Comparison of ENCODE assay signal across 29 mouse cellular contexts in the genomic region with DNA sequence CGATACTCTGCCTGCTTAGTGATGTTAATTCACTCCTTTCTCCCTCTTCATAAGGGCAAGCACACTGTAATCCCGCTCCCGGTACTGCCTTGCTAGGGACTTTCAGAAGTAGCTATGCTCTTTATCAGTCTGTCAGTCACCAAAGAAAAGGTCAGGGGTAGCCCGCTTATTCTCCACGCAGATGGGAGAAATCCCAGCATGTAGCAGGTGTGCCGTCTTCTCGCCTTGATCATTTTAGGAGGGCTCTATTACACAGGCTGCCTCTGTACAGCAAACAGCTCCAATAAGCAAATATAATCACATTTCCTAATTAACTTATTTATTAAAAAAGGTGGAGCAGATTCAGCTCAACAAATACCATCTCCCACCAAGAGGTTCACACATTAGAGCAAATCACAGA.
A peak's percentile ranks its signal among the peaks of the same experiment; 100 is the strongest.
DNase-seq lines count a peak whose midpoint lies in the region; ATAC-seq lines count a peak whose summit lies in the region.
"Had no signal": no experiment of that assay in that cellular context is flagged by ENCODE, and none has a peak within 500 bp of the region (broad histone marks: within the 10 kb centered on the region; RNA-seq: fewer than 3 reads in every experiment).

No protein-coding gene starts in this region.

- no peak overlapping the region for H3K4me2 ChIP-seq in forebrain, embryonic 13.5 days
- no peak overlapping the region for H3K4me2 ChIP-seq in forebrain, embryonic 11.5 days (ENCODE audit: low read depth, low read length, severe bottlenecking)
- H3K4me2 ChIP-seq in hindbrain, embryonic 13.5 days: no peak overlapping the region
- no peak overlapping the region for H3K4me2 ChIP-seq in hindbrain, embryonic 11.5 days (replicated peaks; ENCODE audit: low read depth, low read length)
- no peak overlapping the region for H3K4me2 ChIP-seq in hindbrain, embryonic 14.5 days (replicated peaks)
- H3K4me2 ChIP-seq: heart, embryonic 13.5 days; limb, embryonic 15.5 days; liver, embryonic 13.5 days; neural tube, embryonic 12.5 days had no signal

- peak; percentile 38; the same call in 1 of the 2 replicates for ATAC-seq in forebrain, embryonic 13.5 days
- ATAC-seq in forebrain, embryonic 11.5 days (replicated peaks; ENCODE audit: low FRiP score): no peak
- ATAC-seq in hindbrain, embryonic 13.5 days (ENCODE audit: low FRiP score): no peak
- no peak for ATAC-seq in hindbrain, embryonic 11.5 days (ENCODE audit: low FRiP score)
- ATAC-seq in hindbrain, embryonic 14.5 days (ENCODE audit: low FRiP score): 0 out of 2 replicates have a peak, but pooled peaks have one; percentile 12
- ATAC-seq: lung, postnatal 0 days had no signal

- no peaks in the 10 kb centered on the region for H3K27me3 ChIP-seq in forebrain, embryonic 13.5 days
- no peaks in the 10 kb centered on the region for H3K27me3 ChIP-seq in forebrain, embryonic 11.5 days (ENCODE audit: control insufficient read depth, insufficient read depth, low read length)
- H3K27me3 ChIP-seq in hindbrain, embryonic 13.5 days: peaks cover 8% of the 10 kb centered on the region; the same call in 1 of the 2 replicates
- H3K27me3 ChIP-seq in hindbrain, embryonic 11.5 days (ENCODE audit: control insufficient read depth, insufficient read depth, low read length): no peaks in the 10 kb centered on the region
- H3K27me3 ChIP-seq in hindbrain, embryonic 14.5 days (ENCODE audit: control insufficient read depth, insufficient read depth, low read length): no peaks in the 10 kb centered on the region
- H3K27me3 ChIP-seq: heart, embryonic 13.5 days; limb, embryonic 15.5 days; liver, embryonic 13.5 days; megakaryocyte, embryonic 14.5 days; neural tube, embryonic 12.5 days had no signal

- no peak for DNase-seq in forebrain, embryonic 11.5 days (ENCODE audit: low spot score)
- DNase-seq in hindbrain, embryonic 11.5 days (ENCODE audit: low spot score): no peak
- DNase-seq in hindbrain, embryonic 14.5 days (ENCODE audit: low spot score): no peak
- DNase-seq in retina, embryonic 14.5 days (ENCODE audit: low spot score): peak; percentile 41
- no peak for DNase-seq in thymus, postnatal 25 days
- DNase-seq: adrenal gland, postnatal 10 days; cerebellum, adult 11 months; cerebellum, adult 9-10 months; cerebellum, postnatal 36 days; gastrocnemius, adult 2 months; gastrocnemius, postnatal 36 days; heart, adult 18-20 months; heart, postnatal 10 days; kidney, adult 18-20 months; kidney, postnatal 36 days; liver, embryonic 13.5 days; lung, adult 18-20 months; lung, postnatal 4 days; thymus, adult 2 months; thymus, postnatal 4 days had no signal

- no peaks in the 10 kb centered on the region for H3K36me3 ChIP-seq in forebrain, embryonic 13.5 days (ENCODE audit: poor library complexity, severe bottlenecking)
- no peaks in the 10 kb centered on the region for H3K36me3 ChIP-seq in forebrain, embryonic 11.5 days (ENCODE audit: control insufficient read depth, insufficient read depth, low read length)
- H3K36me3 ChIP-seq in hindbrain, embryonic 13.5 days: no peaks in the 10 kb centered on the region
- H3K36me3 ChIP-seq in hindbrain, embryonic 11.5 days (ENCODE audit: control insufficient read depth, insufficient read depth, low read length): no peaks in the 10 kb centered on the region
- H3K36me3 ChIP-seq in hindbrain, embryonic 14.5 days (replicated peaks; ENCODE audit: control insufficient read depth, insufficient read depth): no peaks in the 10 kb centered on the region
- H3K36me3 ChIP-seq: G1E; heart, embryonic 13.5 days; limb, embryonic 10.5 days; limb, embryonic 15.5 days; liver, embryonic 13.5 days; neural tube, embryonic 12.5 days had no signal

- H3K9ac ChIP-seq in forebrain, embryonic 13.5 days: no peak overlapping the region
- no peak overlapping the region for H3K9ac ChIP-seq in forebrain, embryonic 11.5 days (ENCODE audit: low read length)
- no peak overlapping the region for H3K9ac ChIP-seq in hindbrain, embryonic 13.5 days
- no peak overlapping the region for H3K9ac ChIP-seq in hindbrain, embryonic 11.5 days (ENCODE audit: low read depth, low read length)
- H3K9ac ChIP-seq in hindbrain, embryonic 14.5 days: no peak overlapping the region
- H3K9ac ChIP-seq: heart, embryonic 13.5 days; limb, embryonic 15.5 days; liver, embryonic 13.5 days; neural tube, embryonic 12.5 days had no signal

- 10% methylated on average over 7 of the region's 7 CpGs for WGBS in forebrain, embryonic 13.5 days
- WGBS in forebrain, embryonic 11.5 days: 31% methylated on average over 7 of the region's 7 CpGs
- 18% methylated on average over 7 of the region's 7 CpGs for WGBS in hindbrain, embryonic 13.5 days
- WGBS in hindbrain, embryonic 11.5 days: 36% methylated on average over 7 of the region's 7 CpGs
- WGBS in hindbrain, embryonic 14.5 days: 20% methylated on average over 7 of the region's 7 CpGs

- H3K4me1 ChIP-seq in forebrain, embryonic 13.5 days: peaks cover 37% of the 10 kb centered on the region
- H3K4me1 ChIP-seq in forebrain, embryonic 11.5 days (replicated peaks; ENCODE audit: control insufficient read depth, insufficient read depth, low read length): peaks cover 9% of the 10 kb centered on the region; the same call in 1 of the 2 replicates
- peaks cover 34% of the 10 kb centered on the region for H3K4me1 ChIP-seq in hindbrain, embryonic 13.5 days (replicated peaks)
- H3K4me1 ChIP-seq in hindbrain, embryonic 11.5 days (replicated peaks; ENCODE audit: control insufficient read depth, insufficient read depth, low read length): peaks cover 8% of the 10 kb centered on the region; the same call in 1 of the 2 replicates
- peaks cover 26% of the 10 kb centered on the region for H3K4me1 ChIP-seq in hindbrain, embryonic 14.5 days (replicated peaks; ENCODE audit: control insufficient read depth, insufficient read depth, low read length)
- H3K4me1 ChIP-seq: liver, embryonic 13.5 days; megakaryocyte, embryonic 14.5 days had no signal

- peak overlapping the region; percentile 40; the same call in 1 of the 2 replicates for H3K27ac ChIP-seq in forebrain, embryonic 13.5 days
- no peak overlapping the region for H3K27ac ChIP-seq in forebrain, embryonic 11.5 days (ENCODE audit: low read depth, low read length)
- H3K27ac ChIP-seq in hindbrain, embryonic 13.5 days: 0 out of 2 replicates have a peak overlapping the region, but pooled peaks have one; percentile 12
- H3K27ac ChIP-seq in hindbrain, embryonic 11.5 days (ENCODE audit: low read depth, low read length): no peak overlapping the region
- no peak overlapping the region for H3K27ac ChIP-seq in hindbrain, embryonic 14.5 days
- H3K27ac ChIP-seq: gastrocnemius, adult 2 months; heart, embryonic 13.5 days; limb, embryonic 10.5 days; limb, embryonic 15.5 days; liver, embryonic 13.5 days had no signal

- H3K9me3 ChIP-seq in forebrain, embryonic 13.5 days (replicated peaks): no peaks in the 10 kb centered on the region
- no peaks in the 10 kb centered on the region for H3K9me3 ChIP-seq in forebrain, embryonic 11.5 days (ENCODE audit: control insufficient read depth, low read length)
- H3K9me3 ChIP-seq in hindbrain, embryonic 13.5 days: no peaks in the 10 kb centered on the region
- no peaks in the 10 kb centered on the region for H3K9me3 ChIP-seq in hindbrain, embryonic 11.5 days (ENCODE audit: control insufficient read depth, low read length)
- no peaks in the 10 kb centered on the region for H3K9me3 ChIP-seq in hindbrain, embryonic 14.5 days (ENCODE audit: control insufficient read depth, low read length)
- H3K9me3 ChIP-seq: heart, embryonic 13.5 days; limb, embryonic 10.5 days; limb, embryonic 15.5 days; liver, embryonic 13.5 days; neural tube, embryonic 12.5 days had no signal

- H3K4me3 ChIP-seq in forebrain, embryonic 13.5 days: no peak overlapping the region
- H3K4me3 ChIP-seq in forebrain, embryonic 11.5 days (ENCODE audit: low read depth, low read length): no peak overlapping the region
- H3K4me3 ChIP-seq in hindbrain, embryonic 13.5 days: no peak overlapping the region
- H3K4me3 ChIP-seq in hindbrain, embryonic 11.5 days (ENCODE audit: low read depth, low read length): no peak overlapping the region
- no peak overlapping the region for H3K4me3 ChIP-seq in hindbrain, embryonic 14.5 days (replicated peaks; ENCODE audit: low read length)
- H3K4me3 ChIP-seq: gastrocnemius, adult 2 months; heart, embryonic 13.5 days; limb, embryonic 10.5 days; limb, embryonic 15.5 days; liver, embryonic 13.5 days; megakaryocyte, embryonic 14.5 days; neural tube, embryonic 12.5 days had no signal

Comparison
In these comparisons a context has a peak if more than half of its experiments do, and no peak if none do; other contexts are left out.
1. ATAC-seq: peak in forebrain, embryonic 13.5 days (single experiment) and hindbrain, embryonic 14.5 days (single experiment); none in forebrain, embryonic 11.5 days (single experiment), hindbrain, embryonic 13.5 days (single experiment) and hindbrain, embryonic 11.5 days (single experiment).
2. H3K27ac ChIP-seq: peak in forebrain, embryonic 13.5 days (single experiment) and hindbrain, embryonic 13.5 days (single experiment); none in forebrain, embryonic 11.5 days (single experiment), hindbrain, embryonic 11.5 days (single experiment) and hindbrain, embryonic 14.5 days (single experiment).